Mouse (Mus musculus) ES-Bruce4 (cell line): ENCODE measurements at regions not wholly inside any gene's neighbourhood (a gene's known extent, or its start where the extent isn't known, plus 50 kb on each side); places are given as distances from the start of the nearest gene placed in this dataset.

ENCODE experiments used
- H3K27ac ChIP-seq: 2 replicates; pipeline ENCODE4 v1.5.1; 2012; ENCODE audit warnings: low read length, inconsistent platforms; ENCODE audit not compliant: insufficient read depth
- H3K27me3 ChIP-seq: 2 replicates; pipeline ENCODE4 v1.6.1; 2012; ENCODE audit warnings: mild to moderate bottlenecking, low read length, inconsistent platforms; ENCODE audit not compliant: control insufficient read depth, poor library complexity, insufficient read depth, severe bottlenecking
- H3K36me3 ChIP-seq: 2 replicates; pipeline ENCODE4 v1.6.1; 2012; ENCODE audit warnings: inconsistent platforms, mild to moderate bottlenecking, low read length, moderate library complexity; ENCODE audit not compliant: control insufficient read depth, poor library complexity, insufficient read depth, severe bottlenecking
- H3K4me1 ChIP-seq: one replicate; pipeline ENCODE4 v1.8.1; 2011; ENCODE audit warnings: low read length; ENCODE audit not compliant: control insufficient read depth, insufficient read depth
- H3K4me3 ChIP-seq: 2 replicates; pipeline ENCODE4 v1.5.1; 2011; ENCODE audit warnings: low read depth, mild to moderate bottlenecking, low read length
- H3K9ac ChIP-seq: 2 replicates; pipeline ENCODE4 v1.6.1; 2012; ENCODE audit warnings: low read depth, mild to moderate bottlenecking, inconsistent platforms; ENCODE audit not compliant: poor library complexity, severe bottlenecking
- H3K9me3 ChIP-seq: replicated peaks from 2 replicates; pipeline ENCODE4 v1.6.1; 2012; ENCODE audit warnings: mild to moderate bottlenecking, low read length, inconsistent platforms; ENCODE audit not compliant: control insufficient read depth, poor library complexity, insufficient read depth, severe bottlenecking
- CTCF ChIP-seq: IDR thresholded peaks from one replicate; pipeline ENCODE4 v1.8.1; 2011; ENCODE audit warnings: low read depth, low read length
- EP300 ChIP-seq: IDR thresholded peaks from 2 replicates; pipeline ENCODE4 v1.6.1; 2011; ENCODE audit warnings: low read depth, low read length; ENCODE audit not compliant: insufficient read depth
- POLR2A ChIP-seq: IDR thresholded peaks from one replicate; pipeline ENCODE4 v1.8.1; 2011; ENCODE audit warnings: low read length; ENCODE audit not compliant: insufficient read depth

GRCm38 (mm10) chr2:50539741-50540441 lies 243.3 kb upstream of the Mmadhc start:
- no peak for TF ChIP-seq POLR2A
- no peak for TF ChIP-seq EP300
- TF ChIP-seq CTCF: no peak
- H3K36me3 ChIP-seq: no peaks in the 10 kb centered on the region
- H3K4me1 ChIP-seq: no peaks in the 10 kb centered on the region
- no peak overlapping the region for H3K27ac ChIP-seq
- H3K9me3 ChIP-seq: no peaks in the 10 kb centered on the region
- no peaks in the 10 kb centered on the region for H3K27me3 ChIP-seq
- H3K9ac ChIP-seq: no peak overlapping the region
- H3K4me3 ChIP-seq: no peak overlapping the region

DNA sequence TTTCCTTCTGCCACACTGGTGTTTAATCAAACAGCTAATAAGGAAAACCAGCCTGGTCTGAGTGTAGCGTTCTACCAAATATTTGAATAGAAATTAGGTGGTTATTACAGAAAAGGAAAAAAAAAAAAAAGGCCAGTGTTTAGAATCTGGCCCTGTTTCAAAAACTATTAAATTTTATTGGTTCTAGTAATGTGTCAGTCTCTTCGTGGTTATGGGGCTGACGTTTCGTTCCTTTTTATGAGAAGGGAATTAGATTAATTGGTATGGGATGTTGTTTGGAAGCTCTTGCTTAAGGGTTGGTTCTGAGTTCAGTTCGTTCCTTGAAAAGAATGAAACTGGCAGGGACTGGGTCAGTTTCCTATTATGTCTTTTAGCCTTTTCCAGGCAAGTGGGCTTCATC lies 241.5 kb upstream of the Mmadhc start:
- no peak for TF ChIP-seq POLR2A
- no peak for TF ChIP-seq CTCF
- TF ChIP-seq EP300: no peak
- Histone ChIP-seq H3K4me1 (no peaks in the 10 kb centered on the region), H3K9me3 (no peaks in the 10 kb centered on the region), H3K4me3 (no peak overlapping the region), H3K27ac (no peak overlapping the region), H3K27me3 (no peaks in the 10 kb centered on the region), H3K9ac (no peak overlapping the region), H3K36me3 (no peaks in the 10 kb centered on the region)

DNA sequence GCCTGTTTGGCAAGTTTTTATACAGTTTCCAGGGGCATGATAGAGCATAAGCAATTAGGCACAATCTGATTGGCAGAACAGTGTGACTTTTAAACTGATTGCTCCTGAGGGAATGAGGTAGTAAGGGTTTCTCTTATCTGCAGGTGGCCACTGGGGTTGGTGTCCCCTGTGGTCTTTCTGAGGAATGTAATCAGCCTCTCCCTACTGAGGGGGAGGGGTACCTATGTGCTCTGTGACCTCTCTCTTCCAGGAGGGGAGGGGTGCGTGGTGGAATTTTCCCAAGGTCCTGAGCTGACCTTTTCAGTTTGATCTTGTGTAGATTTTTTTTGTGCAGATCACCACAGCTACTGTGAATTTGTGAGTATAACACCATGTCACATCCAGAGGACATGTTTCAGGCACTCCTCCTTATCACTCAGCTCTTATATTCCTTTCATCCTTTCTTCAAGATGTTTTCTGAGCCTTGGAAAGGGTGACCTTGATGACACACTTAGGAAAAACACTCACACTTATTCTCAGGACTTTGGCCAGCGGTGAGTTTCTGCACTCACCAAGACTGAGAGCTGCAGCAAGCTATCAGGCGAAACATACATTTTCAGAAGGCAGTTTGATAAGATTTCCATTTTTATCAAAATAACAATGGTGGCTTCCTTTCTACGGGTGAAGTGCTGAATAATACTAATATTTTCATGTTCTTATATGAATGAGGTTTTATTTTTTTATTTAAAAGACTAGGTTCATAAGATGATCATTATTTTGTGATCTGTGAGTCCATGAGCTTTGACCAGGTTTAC lies 238.7 kb upstream of the Mmadhc start:
- no peak overlapping the region for H3K9ac ChIP-seq
- no peaks in the 10 kb centered on the region for H3K27me3 ChIP-seq
- H3K9me3 ChIP-seq: no peaks in the 10 kb centered on the region
- no peak overlapping the region for H3K27ac ChIP-seq
- H3K4me1 ChIP-seq: no peaks in the 10 kb centered on the region
- no peaks in the 10 kb centered on the region for H3K36me3 ChIP-seq
- no peak overlapping the region for H3K4me3 ChIP-seq
- no peak for TF ChIP-seq POLR2A
- no peak for TF ChIP-seq CTCF
- no peak for TF ChIP-seq EP300

- H3K27ac ChIP-seq: no peak overlapping the region
- no peaks in the 10 kb centered on the region for H3K27me3 ChIP-seq
- H3K4me3 ChIP-seq: no peak overlapping the region
- H3K9ac ChIP-seq: no peak overlapping the region
- no peaks in the 10 kb centered on the region for H3K9me3 ChIP-seq
- no peak for TF ChIP-seq POLR2A
- no peak for TF ChIP-seq EP300
- no peak for TF ChIP-seq CTCF
- no peaks in the 10 kb centered on the region for H3K4me1 ChIP-seq
- H3K36me3 ChIP-seq: no peaks in the 10 kb centered on the region
These were observed 237.1 kb upstream of the Mmadhc start for GRCm38 (mm10) chr2:50533702-50534101.

DNA sequence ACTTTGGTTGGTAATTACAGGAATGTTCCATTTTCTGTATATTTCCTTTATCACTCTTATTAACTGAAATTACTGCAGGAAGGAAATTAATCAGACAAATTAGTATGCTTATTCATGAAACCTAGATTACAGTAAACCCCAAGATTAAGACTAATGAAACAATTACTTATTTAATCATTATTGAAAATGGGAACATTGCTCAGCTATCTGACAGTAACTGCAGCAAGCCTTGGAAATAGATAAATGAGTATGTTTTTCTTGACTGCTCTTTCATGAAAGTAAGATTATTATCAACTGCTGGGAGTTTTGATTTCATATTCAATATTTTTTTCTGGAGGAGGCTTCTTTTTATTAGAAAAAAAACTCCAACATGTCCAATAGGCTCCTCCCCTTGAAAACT lies 230.8 kb upstream of the Mmadhc start:
- Histone ChIP-seq H3K9ac (no peak overlapping the region), H3K4me1 (no peaks in the 10 kb centered on the region), H3K4me3 (no peak overlapping the region), H3K9me3 (no peaks in the 10 kb centered on the region), H3K36me3 (no peaks in the 10 kb centered on the region), H3K27me3 (no peaks in the 10 kb centered on the region), H3K27ac (no peak overlapping the region)
- no peak for TF ChIP-seq CTCF
- TF ChIP-seq EP300: no peak
- TF ChIP-seq POLR2A: no peak
